Mouse (Mus musculus): ENCODE data around the gene Slc7a7.

GRCm38 (mm10) chr14:54439155-54439554 lies 21.6 kb upstream of the Slc7a7 start:
- TF ChIP-seq POLR2A (IDR thresholded peaks at IDR 0.05; ENCODE audit: extremely low read depth, insufficient read depth, low read length), result no peak
- no peak for TF ChIP-seq CTCF (IDR thresholded peaks at IDR 0.05; ENCODE audit: low read depth, low read length)

Measured in liver, adult 2 months (tissue).